26 mouse cellular contexts compared by ENCODE assay signal in genomic region chrX:57378579-57378978, GRCm38 (mm10). TPM values are rescaled to one million over a fixed set of nuclear protein-coding genes. Genes with fewer than 3 reads are reported as not detected.
A peak's percentile ranks its signal among the peaks of the same experiment; 100 is the strongest.
DNase-seq lines count a peak whose midpoint lies in the region; ATAC-seq and TF ChIP-seq lines count a peak whose summit lies in the region.
"Had no signal": no experiment of that assay in that cellular context is flagged by ENCODE, and none has a peak within 500 bp of the region (broad histone marks: within the 10 kb centered on the region; RNA-seq: fewer than 3 reads in every experiment).

No protein-coding gene starts in this region.

- no peak overlapping the region for H3K9ac ChIP-seq in intestine, postnatal 0 days (ENCODE audit: low read depth, low read length)
- no peak overlapping the region for H3K9ac ChIP-seq in kidney, embryonic 16.5 days (replicated peaks; ENCODE audit: low read length)
- no peak overlapping the region for H3K9ac ChIP-seq in heart, embryonic 12.5 days
- H3K9ac ChIP-seq: embryonic facial prominence, embryonic 15.5 days; forebrain, embryonic 15.5 days; heart, embryonic 15.5 days; hindbrain, embryonic 15.5 days had no signal

- no peak for TF ChIP-seq CTCF in intestine, postnatal 0 days (IDR thresholded peaks at IDR 0.05; ENCODE audit: low read depth)
- no peak for TF ChIP-seq CTCF in kidney, adult 2 months (conservative IDR thresholded peaks at IDR 0.05; ENCODE audit: insufficient read depth, insufficient read length, low read depth, low read length)

- peak; percentile 82 for DNase-seq in kidney, adult 2 months
- peak; percentile 36 to 68 for DNase-seq in kidney, postnatal 25 days
- no peak for DNase-seq in frontal cortex, postnatal 36 days (ENCODE audit: low spot score in 2 of 2)
- DNase-seq: adrenal gland, postnatal 25 days; cerebellum, adult 18-20 months; cerebellum, postnatal 14 days; embryo, embryonic 11 days; gastrocnemius, postnatal 10 days; heart, adult 18-20 months; heart, postnatal 14 days had no signal

- no peak for TF ChIP-seq POLR2A in kidney, adult 2 months (IDR thresholded peaks at IDR 0.05; ENCODE audit: low read depth, low read length)

- WGBS in intestine, postnatal 0 days = 66% methylated on average over 3 of the region's 3 CpGs
- WGBS in kidney, adult 2 months = 38% methylated on average over 3 of the region's 3 CpGs
- 78% methylated on average over 3 of the region's 3 CpGs for WGBS in kidney, embryonic 16.5 days
- WGBS in heart, embryonic 12.5 days = 68% methylated on average over 3 of the region's 3 CpGs

- H3K36me3 ChIP-seq in intestine, postnatal 0 days (ENCODE audit: control insufficient read depth, insufficient read depth) = peaks cover 3% of the 10 kb centered on the region; the same call in 1 of the 2 replicates
- H3K36me3 ChIP-seq in kidney, adult 2 months (ENCODE audit: control insufficient read depth, insufficient read depth, low read length) = no peaks in the 10 kb centered on the region
- H3K36me3 ChIP-seq in kidney, embryonic 16.5 days (ENCODE audit: insufficient read depth, low read length) = peaks cover 30% of the 10 kb centered on the region
- H3K36me3 ChIP-seq in heart, embryonic 12.5 days = peaks cover 45% of the 10 kb centered on the region

- H3K9me3 ChIP-seq in intestine, postnatal 0 days (ENCODE audit: control insufficient read depth) = no peaks in the 10 kb centered on the region
- no peaks in the 10 kb centered on the region for H3K9me3 ChIP-seq in kidney, embryonic 16.5 days (ENCODE audit: low read length)
- no peaks in the 10 kb centered on the region for H3K9me3 ChIP-seq in heart, embryonic 12.5 days (replicated peaks)
- H3K9me3 ChIP-seq: embryonic facial prominence, embryonic 15.5 days; forebrain, embryonic 10.5 days; forebrain, embryonic 15.5 days; heart, embryonic 10.5 days; heart, embryonic 15.5 days; hindbrain, embryonic 15.5 days had no signal

- no peak overlapping the region for H3K27ac ChIP-seq in intestine, postnatal 0 days (ENCODE audit: low read depth, low read length)
- peak overlapping the region; percentile 45 for H3K27ac ChIP-seq in kidney, adult 2 months (ENCODE audit: insufficient read depth, low read depth, low read length)
- H3K27ac ChIP-seq in kidney, embryonic 16.5 days (ENCODE audit: low read length) = no peak overlapping the region
- H3K27ac ChIP-seq in heart, embryonic 12.5 days (ENCODE audit: poor library complexity, severe bottlenecking) = no peak overlapping the region
- H3K27ac ChIP-seq: embryonic facial prominence, embryonic 15.5 days; forebrain, embryonic 10.5 days; forebrain, embryonic 15.5 days; heart, embryonic 10.5 days; heart, embryonic 15.5 days; hindbrain, embryonic 15.5 days had no signal

- ATAC-seq in intestine, postnatal 0 days = peak; percentile 72
- ATAC-seq in kidney, embryonic 16.5 days (ENCODE audit: low FRiP score, low TSS enrichment) = peak; percentile 71; the same call in 1 of the 2 replicates
- ATAC-seq in heart, embryonic 12.5 days (ENCODE audit: insufficient number of reproducible peaks, low FRiP score) = no peak
- ATAC-seq in inflammation-experienced regulatory T-cells, adult 6 months = no peak
- ATAC-seq: activated CD4-positive, CD25-positive, alpha-beta regulatory T cell, adult 4 months; forebrain, embryonic 15.5 days; Patski had no signal

- H3K4me2 ChIP-seq in intestine, postnatal 0 days (replicated peaks; ENCODE audit: low read depth) = no peak overlapping the region
- no peak overlapping the region for H3K4me2 ChIP-seq in kidney, embryonic 16.5 days (replicated peaks; ENCODE audit: low read depth, low read length)
- no peak overlapping the region for H3K4me2 ChIP-seq in heart, embryonic 12.5 days
- H3K4me2 ChIP-seq: embryonic facial prominence, embryonic 15.5 days; forebrain, embryonic 15.5 days; heart, embryonic 15.5 days; hindbrain, embryonic 15.5 days had no signal

- no peak overlapping the region for H3K4me3 ChIP-seq in intestine, postnatal 0 days (ENCODE audit: low read depth, low read length)
- H3K4me3 ChIP-seq in kidney, adult 2 months (ENCODE audit: insufficient read depth, low read depth, low read length) = no peak overlapping the region
- H3K4me3 ChIP-seq in kidney, embryonic 16.5 days (ENCODE audit: low read length) = no peak overlapping the region
- no peak overlapping the region for H3K4me3 ChIP-seq in heart, embryonic 12.5 days
- H3K4me3 ChIP-seq: embryonic facial prominence, embryonic 15.5 days; erythroblast, embryonic 14.5 days; forebrain, embryonic 10.5 days; forebrain, embryonic 15.5 days; heart, embryonic 10.5 days; heart, embryonic 15.5 days; hindbrain, embryonic 15.5 days had no signal

- no peaks in the 10 kb centered on the region for H3K27me3 ChIP-seq in intestine, postnatal 0 days (replicated peaks; ENCODE audit: control insufficient read depth, insufficient read depth, low read length)
- no peaks in the 10 kb centered on the region for H3K27me3 ChIP-seq in kidney, adult 2 months (replicated peaks; ENCODE audit: control insufficient read depth, insufficient read depth, low read length)
- H3K27me3 ChIP-seq in kidney, embryonic 16.5 days (ENCODE audit: insufficient read depth, low read length) = no peaks in the 10 kb centered on the region
- no peaks in the 10 kb centered on the region for H3K27me3 ChIP-seq in heart, embryonic 12.5 days (replicated peaks)
- H3K27me3 ChIP-seq: CH12.LX; embryonic facial prominence, embryonic 15.5 days; forebrain, embryonic 15.5 days; heart, embryonic 15.5 days; hindbrain, embryonic 15.5 days had no signal

- H3K4me1 ChIP-seq in intestine, postnatal 0 days (replicated peaks; ENCODE audit: control insufficient read depth, insufficient read depth, low read length) = no peaks in the 10 kb centered on the region
- peaks cover 3% of the 10 kb centered on the region; the same call in 1 of the 2 replicates for H3K4me1 ChIP-seq in kidney, adult 2 months (ENCODE audit: control insufficient read depth, insufficient read depth, low read length)
- H3K4me1 ChIP-seq in kidney, embryonic 16.5 days (ENCODE audit: insufficient read depth, low read length) = no peaks in the 10 kb centered on the region
- no peaks in the 10 kb centered on the region for H3K4me1 ChIP-seq in heart, embryonic 12.5 days (replicated peaks)
- H3K4me1 ChIP-seq: embryonic facial prominence, embryonic 15.5 days; forebrain, embryonic 10.5 days; forebrain, embryonic 15.5 days; heart, embryonic 10.5 days; heart, embryonic 15.5 days; hindbrain, embryonic 15.5 days had no signal

RNA-seq across cellular contexts. Expression of gene Rbmx, which starts 14.3 kb away (rescaled TPM):
- polyA plus RNA-seq in intestine, postnatal 0 days (2015; fragmentation: Nextera tagmentation; extraction: Ambion mirVana) = 32.2 and 33.2 TPM in 2 replicates
- 16.4 and 19.2 TPM in 2 replicates for polyA plus RNA-seq in kidney, adult 2 months (2012; rRNA removed)
- 137 and 143 TPM in 2 replicates for polyA plus RNA-seq in kidney, embryonic 16.5 days (2015; fragmentation: Nextera tagmentation; extraction: Ambion mirVana)
- 87.5 and 93.0 TPM in 2 replicates for polyA plus RNA-seq in heart, embryonic 12.5 days (2016; fragmentation: Nextera tagmentation; extraction: Ambion mirVana)
- 100 to 1,000 TPM in 1 of 3 experiments, 10 to 100 TPM in 2; 71.5 to 109 (median 89.7) TPM for polyA plus RNA-seq in inflammation-experienced regulatory T-cells, adult 6 months (2017; shearing (Covaris generic))

RNA-seq across cellular contexts. Expression of gene Gm364, which starts 30.4 kb away (rescaled TPM):
- not detected in 2 replicates for polyA plus RNA-seq in intestine, postnatal 0 days (2015; fragmentation: Nextera tagmentation; extraction: Ambion mirVana)
- not detected in 2 replicates for polyA plus RNA-seq in kidney, adult 2 months (2012; rRNA removed)
- polyA plus RNA-seq in kidney, embryonic 16.5 days (2015; fragmentation: Nextera tagmentation; extraction: Ambion mirVana) = 0.08 TPM in 1 of 2 replicates, not detected in the other
- polyA plus RNA-seq in heart, embryonic 12.5 days (2016; fragmentation: Nextera tagmentation; extraction: Ambion mirVana) = not detected in 2 replicates
- not detected for polyA plus RNA-seq in inflammation-experienced regulatory T-cells, adult 6 months (2017; shearing (Covaris generic))
- polyA plus RNA-seq: activated CD4-positive, CD25-positive, alpha-beta regulatory T cell, adult 4 months; embryonic facial prominence, embryonic 11.5 days; embryonic facial prominence, embryonic 15.5 days; erythroblast, embryonic 14.5 days; forebrain, embryonic 10.5 days; forebrain, embryonic 15.5 days; heart, embryonic 10.5 days; heart, embryonic 15.5 days; hindbrain, embryonic 11.5 days; hindbrain, embryonic 15.5 days; Patski had no signal

RNA-seq across cellular contexts. Expression of gene Arhgef6, which starts 40.0 kb away (rescaled TPM):
- polyA plus RNA-seq in intestine, postnatal 0 days (2015; fragmentation: Nextera tagmentation; extraction: Ambion mirVana) = 2.7 and 3.2 TPM in 2 replicates
- polyA plus RNA-seq in kidney, adult 2 months (2012; rRNA removed) = 9.4 and 11.2 TPM in 2 replicates
- polyA plus RNA-seq in kidney, embryonic 16.5 days (2015; fragmentation: Nextera tagmentation; extraction: Ambion mirVana) = 3.9 and 4.1 TPM in 2 replicates
- polyA plus RNA-seq in heart, embryonic 12.5 days (2016; fragmentation: Nextera tagmentation; extraction: Ambion mirVana) = 33.6 and 36.1 TPM in 2 replicates
- 10 to 100 TPM; 74.2 to 95.3 (median 80.3) TPM for polyA plus RNA-seq in inflammation-experienced regulatory T-cells, adult 6 months (2017; shearing (Covaris generic))

Comparison
In these comparisons a context has a peak if more than half of its experiments do, and no peak if none do; other contexts are left out.
1. ATAC-seq: peak in intestine, postnatal 0 days (single experiment) and kidney, embryonic 16.5 days (single experiment); none in heart, embryonic 12.5 days (single experiment) and inflammation-experienced regulatory T-cells, adult 6 months (single experiment).
2. DNase-seq: peak in kidney, adult 2 months (single experiment) and kidney, postnatal 25 days (2 of 2); none in frontal cortex, postnatal 36 days (0 of 2).